Mouse (Mus musculus): Measurements from ENCODE around the gene Olfm1. TPM values are rescaled to one million over a fixed set of nuclear protein-coding genes. Genes with fewer than 3 reads are reported as not detected.
A peak's percentile ranks its signal among the peaks of the same experiment; 100 is the strongest.

Olfm1 gene
- total RNA-seq, 4 experiments from 2014 or later: 3.5 to 8.5 (median 5.3) TPM

GRCm38 (mm10) chr2:28228364-28228763, 35.6 kb downstream of the Olfm1 start:
- DNase-seq (ENCODE audit: low spot score in 2 of 2): no peak

- no peak for DNase-seq (ENCODE audit: low spot score in 2 of 2)
Observed at GRCm38 (mm10) chr2:28235129-28235528, 42.3 kb downstream of the Olfm1 start.

- no peak for DNase-seq (ENCODE audit: low spot score in 2 of 2)
Observed at GRCm38 (mm10) chr2:28236447-28236846, 43.7 kb downstream of the Olfm1 start.

- no peak for DNase-seq (ENCODE audit: low spot score in 2 of 2)
Observed at GRCm38 (mm10) chr2:28239616-28240015, 46.8 kb downstream of the Olfm1 start.

GRCm38 (mm10) chr2:28240920-28241319, 48.1 kb downstream of the Olfm1 start:
- no peak for DNase-seq (ENCODE audit: low spot score in 2 of 2)

- no peak for DNase-seq (ENCODE audit: low spot score in 2 of 2)
Observed at GRCm38 (mm10) chr2:28241520-28242221, 48.9 kb downstream of the Olfm1 start.

- DNase-seq (ENCODE audit: low spot score in 2 of 2): no peak
Observed at GRCm38 (mm10) chr2:28242222-28242543, 49.4 kb downstream of the Olfm1 start.

- peak; percentile 24 to 56 for DNase-seq (ENCODE audit: low spot score in 2 of 2)
Observed at GRCm38 (mm10) chr2:28244667-28245395, 52.0 kb downstream of the Olfm1 start.

GRCm38 (mm10) chr2:28246110-28246653, 53.4 kb downstream of the Olfm1 start:
- DNase-seq (ENCODE audit: low spot score in 2 of 2): no peak

GRCm38 (mm10) chr2:28247098-28247497, 54.3 kb downstream of the Olfm1 start:
- DNase-seq (ENCODE audit: low spot score in 2 of 2): no peak

GRCm38 (mm10) chr2:28252554-28252953, 59.8 kb downstream of the Olfm1 start:
- DNase-seq (ENCODE audit: low spot score in 2 of 2): no peak

- DNase-seq (ENCODE audit: low spot score in 2 of 2): no peak
Observed at GRCm38 (mm10) chr2:28256029-28256428, 63.2 kb downstream of the Olfm1 start.

GRCm38 (mm10) chr2:28261438-28261837, 68.6 kb downstream of the Olfm1 start:
- DNase-seq (ENCODE audit: low spot score in 2 of 2): no peak

GRCm38 (mm10) chr2:28267776-28268275, 75.0 kb downstream of the Olfm1 start:
- no peak for DNase-seq (ENCODE audit: low spot score in 2 of 2)

GRCm38 (mm10) chr2:28270561-28270960, 77.8 kb downstream of the Olfm1 start:
- DNase-seq (ENCODE audit: low spot score in 2 of 2): no peak

GRCm38 (mm10) chr2:28272218-28272965, 79.6 kb downstream of the Olfm1 start:
- DNase-seq (ENCODE audit: low spot score in 2 of 2): no peak

- DNase-seq (ENCODE audit: low spot score in 2 of 2): no peak
Observed at GRCm38 (mm10) chr2:28274006-28274405, 81.2 kb downstream of the Olfm1 start.

GRCm38 (mm10) chr2:28275345-28275744, 82.6 kb downstream of the Olfm1 start:
- DNase-seq (ENCODE audit: low spot score in 2 of 2): no peak

- peak; percentile 68 to 72 for DNase-seq (ENCODE audit: low spot score in 2 of 2)
Observed at GRCm38 (mm10) chr2:28278150-28278549, 85.4 kb downstream of the Olfm1 start.

- DNase-seq (ENCODE audit: low spot score in 2 of 2): no peak
Observed at GRCm38 (mm10) chr2:28278853-28279252, 86.1 kb downstream of the Olfm1 start.
